Mouse (Mus musculus) spleen, postnatal 36 days (tissue): ENCODE measurements around the gene Hoxd8.

Experiments
- DNase-seq, 2 experiments: peaks; one replicate each; pipeline ENCODE4 v3.0.0; 2022; ENCODE audit warnings: low spot score in 2 of 2, mixed read lengths in 1 of 2

Hoxd8 gene

GRCm38 (mm10) chr2:74704393-74704998 is at the start of gene Hoxd8:
Gene Hoxd8, plus strand, starts transcription at chr2:74704615.
- no peak for DNase-seq

GRCm38 (mm10) chr2:74654743-74655419 is 49.5 kb upstream of the Hoxd8 start:
- no peak for DNase-seq

GRCm38 (mm10) chr2:74655420-74655781 is 49.0 kb upstream of the Hoxd8 start:
- DNase-seq = no peak

GRCm38 (mm10) chr2:74655821-74656631 is 48.4 kb upstream of the Hoxd8 start:
- no peak for DNase-seq

DNA sequence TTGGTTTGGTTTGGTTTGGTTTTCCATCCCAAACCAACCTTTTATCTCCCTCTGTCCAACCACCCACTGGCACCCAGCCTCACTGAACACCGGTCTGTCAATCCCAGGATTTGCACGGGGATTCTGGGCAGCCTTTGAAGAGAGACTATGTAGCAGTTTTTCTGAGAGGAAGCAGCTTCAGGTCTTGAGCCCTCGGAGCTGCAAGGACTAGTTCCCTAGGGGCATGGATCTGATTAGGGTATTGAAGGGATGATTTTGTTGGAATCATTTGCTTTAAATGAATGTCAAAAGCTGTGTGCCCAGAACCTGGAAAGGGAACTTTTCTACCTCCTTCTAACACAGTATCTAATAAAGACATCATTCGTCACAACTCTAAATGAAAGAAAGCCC is 47.8 kb upstream of the Hoxd8 start:
- no peak for DNase-seq

DNA sequence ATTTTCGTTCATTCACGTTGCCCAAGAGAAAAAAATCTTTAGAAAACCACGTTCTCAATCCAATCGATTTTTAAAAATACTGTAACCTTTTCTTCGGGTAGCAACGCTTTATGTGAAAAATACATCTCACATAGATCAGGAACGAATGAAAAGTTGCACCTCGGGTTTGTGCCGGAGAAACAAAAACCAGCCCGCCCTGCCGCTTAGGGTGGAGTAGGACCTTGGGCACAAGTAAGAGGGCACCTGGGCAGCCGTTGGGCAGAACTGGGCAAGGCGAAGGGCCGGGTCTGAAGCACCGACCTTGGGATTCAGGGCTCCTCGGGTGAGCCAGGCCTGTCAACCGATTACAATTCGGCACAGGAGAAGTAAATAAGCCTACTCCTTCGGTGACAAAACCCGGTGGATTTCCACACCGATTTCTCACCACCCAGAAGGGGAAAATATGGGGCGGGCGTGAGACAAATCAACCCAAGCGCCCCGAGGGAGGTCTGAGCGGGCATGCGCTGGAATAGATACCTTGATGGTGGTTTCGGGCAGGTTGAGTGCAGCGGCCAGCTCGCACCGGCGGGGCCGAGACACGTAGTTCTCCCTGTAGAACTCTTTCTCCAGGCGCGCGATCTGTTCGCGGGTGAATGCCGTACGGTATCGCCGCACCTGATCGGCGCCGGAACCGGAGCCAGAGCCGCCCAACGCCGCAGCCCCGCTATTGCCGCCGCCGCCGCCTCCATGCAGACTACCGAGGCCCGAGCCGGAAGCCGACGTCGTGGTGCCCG is 47.0 kb upstream of the Hoxd8 start:
- no peak for DNase-seq

- no peak for DNase-seq
Measured at GRCm38 (mm10) chr2:74658024-74658666, 46.3 kb upstream of the Hoxd8 start.

DNA sequence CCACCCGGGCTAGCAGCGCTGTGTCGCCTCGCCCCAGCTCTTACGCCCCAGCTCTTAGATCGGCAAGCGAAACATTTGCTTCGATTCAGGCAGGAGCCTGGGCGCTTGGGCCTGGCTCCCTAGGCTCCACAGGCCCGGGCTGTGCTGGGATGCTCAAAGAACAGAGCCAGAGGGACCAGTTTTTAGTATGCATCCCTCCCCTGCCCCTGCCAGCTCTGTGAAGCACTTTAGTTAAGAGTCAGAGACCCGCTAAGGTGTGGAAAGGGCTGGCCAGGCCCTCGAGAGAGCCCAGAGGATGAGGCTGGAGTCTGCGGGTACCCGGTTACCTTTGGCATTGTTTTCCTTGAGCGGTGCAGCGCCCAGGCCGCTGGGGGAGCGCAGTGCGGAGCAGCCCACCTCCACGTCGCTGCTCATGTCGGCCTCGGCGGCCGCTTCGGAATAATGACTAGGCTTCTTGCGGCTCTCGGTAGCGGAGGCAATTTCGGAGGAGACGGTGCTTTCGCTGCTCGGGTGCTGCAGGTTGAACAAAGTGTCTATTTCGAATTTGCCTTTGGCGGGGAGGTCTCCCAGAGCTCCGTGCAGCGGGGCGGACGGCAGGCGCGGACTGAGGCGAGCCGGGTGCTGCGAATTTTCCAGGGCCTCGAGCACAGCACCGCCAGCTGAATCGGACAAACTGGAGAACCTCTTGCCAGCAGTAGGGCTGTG is 45.6 kb upstream of the Hoxd8 start:
- DNase-seq = no peak

GRCm38 (mm10) chr2:74659507-74660005 is 44.9 kb upstream of the Hoxd8 start, which contains the start of gene Evx2:
Gene Evx2, minus strand, starts transcription at chr2:74659557.
- no peak for DNase-seq

GRCm38 (mm10) chr2:74660421-74661375 is 43.7 kb upstream of the Hoxd8 start:
- no peak for DNase-seq

DNA sequence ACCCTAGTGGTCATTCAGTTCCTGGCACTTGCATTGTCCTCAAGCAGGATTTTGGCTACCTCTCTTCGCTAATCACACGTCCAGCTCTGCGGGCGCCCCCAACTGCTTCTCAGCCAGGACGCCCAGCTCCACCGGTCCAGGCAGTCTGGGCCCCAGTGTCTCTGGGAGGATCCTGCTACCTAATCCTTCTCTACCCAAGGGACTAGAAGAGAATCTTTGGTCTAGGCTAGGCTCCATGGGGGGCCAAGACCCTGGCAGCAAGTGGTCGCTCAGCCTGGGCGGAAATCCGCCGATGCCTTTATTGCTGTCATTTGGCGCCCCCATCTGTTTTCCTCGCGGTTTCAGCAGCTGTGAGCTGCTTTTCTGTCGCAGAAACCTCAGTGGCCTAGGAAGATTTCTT is 42.7 kb upstream of the Hoxd8 start:
- no peak for DNase-seq

DNA sequence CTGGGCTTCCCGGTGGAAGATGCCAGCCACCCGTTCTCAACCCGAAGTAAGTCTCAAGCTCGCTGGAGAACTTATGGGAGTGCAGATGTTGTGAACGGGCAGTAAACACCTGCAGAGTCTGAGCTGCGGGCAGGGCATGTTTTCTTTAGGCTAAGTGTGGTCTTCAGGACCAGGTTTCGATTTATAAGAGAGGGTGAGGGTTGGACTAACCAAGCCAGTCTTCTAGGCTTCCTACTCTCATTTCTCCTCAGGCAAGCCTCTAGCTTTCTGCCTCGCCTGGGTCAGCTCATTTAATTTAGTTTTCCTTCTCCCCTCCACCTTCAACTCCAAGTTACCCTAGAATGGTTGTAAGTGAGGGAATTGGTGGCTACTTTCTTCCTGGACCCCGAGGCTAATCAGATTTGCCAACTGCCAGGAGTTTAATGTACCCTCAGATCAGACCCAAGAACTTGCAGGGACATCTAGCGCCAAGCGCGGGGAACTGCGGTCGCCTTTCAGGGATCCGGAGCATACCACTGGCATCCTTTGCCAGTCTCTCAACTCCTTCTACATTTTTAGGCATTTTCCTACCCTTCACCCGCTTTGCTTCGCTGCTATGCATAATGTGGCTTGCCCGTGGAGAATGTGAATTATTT is 41.0 kb upstream of the Hoxd8 start:
- DNase-seq = no peak

- DNase-seq = no peak
Measured at GRCm38 (mm10) chr2:74666411-74666810, 38.0 kb upstream of the Hoxd8 start.

DNA sequence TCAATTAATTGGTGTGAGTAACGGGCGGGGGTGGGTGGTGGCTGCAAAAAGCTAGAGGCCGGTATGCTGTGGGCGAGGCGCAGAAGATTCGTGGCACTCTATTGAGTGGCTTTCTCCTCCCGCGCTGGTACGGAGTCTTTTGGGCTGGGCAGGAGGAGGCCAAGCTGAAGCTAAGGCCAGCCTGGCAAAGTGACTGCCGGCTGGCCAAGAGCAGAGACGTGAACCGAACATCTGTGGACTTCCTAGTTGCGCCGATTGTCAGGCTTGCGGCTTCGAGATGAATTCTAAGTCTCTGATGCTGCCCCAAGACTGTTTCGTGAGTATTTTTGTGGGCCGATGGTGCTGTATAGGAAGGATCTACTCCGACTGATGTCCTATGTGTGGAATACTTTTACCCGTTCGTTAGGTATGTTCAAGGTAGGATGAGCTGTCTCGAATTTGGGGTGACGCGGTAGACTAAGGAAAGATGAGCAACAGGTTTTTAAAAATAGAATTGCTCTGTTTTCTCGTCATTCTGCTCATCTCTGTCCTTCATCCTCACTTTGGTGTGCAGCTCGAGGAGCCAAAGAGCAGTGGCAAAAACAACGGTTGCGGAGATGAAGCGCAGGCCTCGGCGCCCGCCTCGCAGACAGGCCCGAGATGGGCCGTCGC is 37.1 kb upstream of the Hoxd8 start:
- no peak for DNase-seq

DNA sequence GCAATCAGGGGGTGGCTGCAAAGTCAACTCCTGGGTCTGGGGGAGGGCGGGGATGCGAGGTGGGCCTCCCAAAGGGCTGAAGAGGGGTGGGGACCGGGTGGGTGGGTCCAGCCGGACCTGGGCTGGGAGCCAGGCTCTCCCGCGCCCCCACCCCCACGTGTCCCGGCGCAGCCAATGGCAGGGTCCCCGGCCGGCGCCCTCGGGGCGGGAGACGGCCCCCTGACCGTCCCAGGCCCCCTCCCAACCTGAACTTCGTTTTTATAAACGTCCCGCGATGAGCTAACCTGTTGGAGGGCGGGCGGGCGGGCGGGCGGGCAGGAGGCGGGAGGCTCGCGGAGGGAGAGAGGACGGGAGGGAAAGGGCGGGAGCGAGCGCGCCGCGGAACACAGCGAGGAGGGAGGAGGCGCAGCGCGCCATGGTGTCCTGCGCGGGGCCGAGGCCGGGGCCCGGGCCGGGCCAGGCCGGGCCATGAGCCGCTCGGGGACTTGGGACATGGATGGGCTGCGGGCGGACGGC is 36.5 kb upstream of the Hoxd8 start, which contains the start of gene Hoxd13:
Gene Hoxd13, plus strand, starts transcription at position 469 of the 516 bp plus-strand sequence.
- no peak for DNase-seq

DNA sequence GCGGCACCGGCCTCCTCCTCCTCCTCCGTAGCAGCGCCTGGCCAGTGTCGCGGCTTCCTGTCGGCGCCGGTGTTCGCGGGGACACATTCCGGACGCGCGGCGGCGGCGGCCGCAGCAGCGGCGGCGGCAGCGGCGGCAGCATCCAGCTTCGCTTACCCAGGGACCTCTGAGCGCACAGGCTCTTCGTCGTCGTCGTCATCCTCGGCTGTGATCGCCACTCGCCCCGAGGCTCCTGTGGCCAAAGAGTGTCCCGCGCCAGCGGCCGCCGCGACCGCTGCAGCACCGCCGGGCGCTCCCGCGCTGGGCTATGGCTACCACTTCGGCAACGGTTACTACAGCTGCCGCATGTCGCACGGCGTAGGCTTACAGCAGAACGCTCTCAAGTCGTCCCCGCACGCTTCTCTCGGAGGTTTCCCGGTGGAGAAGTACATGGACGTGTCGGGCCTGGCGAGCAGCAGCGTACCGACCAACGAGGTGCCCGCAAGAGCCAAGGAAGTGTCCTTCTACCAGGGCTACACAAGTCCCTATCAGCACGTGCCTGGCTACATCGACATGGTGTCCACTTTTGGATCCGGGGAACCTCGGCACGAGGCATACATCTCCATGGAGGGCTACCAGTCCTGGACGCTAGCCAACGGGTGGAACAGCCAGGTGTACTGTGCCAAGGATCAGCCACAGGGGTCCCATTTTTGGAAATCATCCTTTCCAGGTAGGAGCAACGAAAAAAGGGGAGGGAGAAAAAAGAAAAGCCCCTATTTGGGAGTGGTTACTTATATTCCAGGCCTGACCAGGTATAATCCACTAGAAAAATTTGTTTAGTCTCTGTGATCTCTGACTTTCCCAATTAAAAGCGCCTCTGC is 35.8 kb upstream of the Hoxd8 start:
- no peak for DNase-seq

DNA sequence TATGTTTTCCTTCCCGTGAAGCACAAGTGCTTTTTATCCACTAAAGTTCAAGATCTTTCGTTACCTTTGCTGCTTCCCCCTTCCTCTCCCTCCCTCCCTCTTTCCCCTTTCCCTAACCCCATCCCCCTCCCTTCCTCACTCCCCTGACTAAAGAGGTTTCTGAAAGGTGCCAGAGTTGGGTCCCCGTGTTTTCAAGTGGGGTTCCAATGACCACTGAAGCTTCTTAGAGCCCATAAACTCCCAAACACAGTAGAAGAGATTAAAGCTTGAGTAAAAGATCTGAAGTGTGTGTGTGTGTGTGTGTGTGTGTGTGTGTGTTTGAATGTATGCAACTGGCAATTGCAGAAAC is 35.2 kb upstream of the Hoxd8 start:
- DNase-seq = no peak
